Mouse (Mus musculus) liver, postnatal 0 days (tissue): ENCODE data around the gene Epo. TPM values are rescaled to one million over a fixed set of nuclear protein-coding genes. Genes with fewer than 3 reads are reported as not detected.
A peak's percentile ranks its signal among the peaks of the same experiment; 100 is the strongest.

Source experiments
- ATAC-seq: fragments of 200-750 bp; cut with Nextera tagmentation; 2 replicates; pipeline ENCODE4 v1.8.0; 2017; ENCODE audit warnings: mild to moderate bottlenecking, moderate library complexity
- DNase-seq: peaks from one replicate; pipeline ENCODE4 v3.0.0-alpha.2; 2016
- H3K27ac ChIP-seq: fragments of 300-500 bp; sonication (generic); 2 replicates; pipeline ENCODE4 v1.5.1; 2014; ENCODE audit warnings: antibody characterized with exemption, moderate library complexity, mild to moderate bottlenecking, low read depth
- H3K27me3 ChIP-seq: fragments of 300-500 bp; sonication (generic); 2 replicates; pipeline ENCODE4 v1.6.1; 2014; ENCODE audit warnings: low read length, control low read depth, mixed read lengths; ENCODE audit not compliant: insufficient read depth
- H3K36me3 ChIP-seq: fragments of 300-500 bp; sonication (generic); replicated peaks from 2 replicates; pipeline ENCODE4 v1.6.1; 2014; ENCODE audit warnings: mild to moderate bottlenecking, control low read depth, low read length, moderate library complexity, mixed read lengths; ENCODE audit not compliant: insufficient read depth
- H3K4me1 ChIP-seq: fragments of 300-500 bp; sonication (generic); 2 replicates; pipeline ENCODE4 v1.6.1; 2014; ENCODE audit warnings: antibody characterized with exemption, mild to moderate bottlenecking, control low read depth; ENCODE audit not compliant: insufficient read depth
- H3K4me2 ChIP-seq: fragments of 300-500 bp; sonication (generic); 2 replicates; pipeline ENCODE4 v1.6.1; 2014; ENCODE audit warnings: low read depth, mild to moderate bottlenecking, low read length, moderate library complexity, mixed read lengths
- H3K4me3 ChIP-seq: fragments of 300-500 bp; sonication (generic); 2 replicates; pipeline ENCODE4 v1.5.1; 2014; ENCODE audit warnings: low read depth, low read length
- H3K9ac ChIP-seq: fragments of 300-500 bp; sonication (generic); replicated peaks from 2 replicates; pipeline ENCODE4 v1.6.1; 2014; ENCODE audit warnings: mild to moderate bottlenecking, moderate library complexity
- H3K9me3 ChIP-seq: fragments of 300-500 bp; sonication (generic); 2 replicates; pipeline ENCODE4 v1.6.1; 2016; ENCODE audit warnings: mild to moderate bottlenecking, control low read depth, low read length, mixed read lengths
- CTCF ChIP-seq: sonication (generic); IDR thresholded peaks from 2 replicates; pipeline ENCODE4 v1.5.1; 2016; ENCODE audit warnings: antibody characterized with exemption, low read depth
- EP300 ChIP-seq: IDR thresholded peaks from 2 replicates; pipeline ENCODE4 v1.6.1; 2016; ENCODE audit warnings: antibody characterized with exemption, low read depth, mild to moderate bottlenecking
- WGBS: fragments of 180-500 bp; shearing (Covaris S2); extraction: QIAGEN DNeasy Blood & Tissue Kit; methylation state at CpG from one replicate; pipeline ENCODE4 v1.1.7; 2014; ENCODE audit not compliant: insufficient replicate concordance; 5-methylcytosine and 5-hydroxymethylcytosine counted together
- polyA plus RNA-seq: library from polyadenylated mRNA; unstranded; fragments of >200 nt; fragmentation: Nextera tagmentation; extraction: Ambion mirVana; gene quantifications from 2 replicates; pipeline ENCODE4 v1.2.1, GENCODE M21; 2015

The Epo gene
- polyA plus RNA-seq, 1 experiment from 2014 or later: 0.26 TPM

DNA sequence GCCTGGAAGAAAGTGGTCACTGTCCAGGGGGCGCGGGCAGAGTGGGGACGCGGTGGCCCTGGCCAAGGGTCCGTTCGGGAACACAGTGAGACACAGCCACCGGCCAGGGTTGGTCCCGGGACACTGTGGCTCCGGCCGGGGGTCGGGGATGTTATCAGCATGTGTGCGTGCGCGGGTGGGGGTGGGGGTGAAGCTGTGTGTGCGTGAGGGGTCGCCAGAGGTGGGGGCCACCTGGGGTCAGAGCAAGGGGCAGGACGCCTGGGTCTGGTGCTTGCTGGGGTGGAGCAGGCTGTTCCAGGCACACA, 47.2 kb downstream of the Epo start:
- Histone ChIP-seq H3K27me3 (0 out of 2 replicates have a peak, but pooled peaks cover 13% of the 10 kb centered on the region), H3K4me3 (peak overlapping the region; percentile 44), H3K9me3 (no peaks in the 10 kb centered on the region), H3K4me2 (peak overlapping the region; percentile 68), H3K4me1 (no peaks in the 10 kb centered on the region; the same call in 1 of the 2 replicates), H3K27ac (no peak overlapping the region), H3K36me3 (no peaks in the 10 kb centered on the region), H3K9ac (0 out of 2 replicates have a peak overlapping the region, but pooled peaks have one; percentile 23)
- DNase-seq (peak; percentile 15), ATAC-seq (no peak)
- TF ChIP-seq CTCF: no peak
- no peak for TF ChIP-seq EP300
- 10% methylated on average over 17 of the region's 17 CpGs for WGBS

GRCm38 (mm10) chr5:137485071-137485850, 47.8 kb downstream of the Epo start:
- Histone ChIP-seq H3K9me3 (no peaks in the 10 kb centered on the region), H3K36me3 (no peaks in the 10 kb centered on the region), H3K27me3 (0 out of 2 replicates have a peak, but pooled peaks cover 13% of the 10 kb centered on the region), H3K4me3 (peak overlapping the region; percentile 44), H3K9ac (peak overlapping the region; percentile 23; the same call in 1 of the 2 replicates), H3K27ac (no peak overlapping the region), H3K4me2 (peak overlapping the region; percentile 68), H3K4me1 (no peaks in the 10 kb centered on the region; the same call in 1 of the 2 replicates)
- TF ChIP-seq EP300 (no peak), CTCF (no peak)
- WGBS: 20% methylated on average over 28 of the region's 30 CpGs
- DNase-seq (peak; percentile 20), ATAC-seq (no peak)

DNA sequence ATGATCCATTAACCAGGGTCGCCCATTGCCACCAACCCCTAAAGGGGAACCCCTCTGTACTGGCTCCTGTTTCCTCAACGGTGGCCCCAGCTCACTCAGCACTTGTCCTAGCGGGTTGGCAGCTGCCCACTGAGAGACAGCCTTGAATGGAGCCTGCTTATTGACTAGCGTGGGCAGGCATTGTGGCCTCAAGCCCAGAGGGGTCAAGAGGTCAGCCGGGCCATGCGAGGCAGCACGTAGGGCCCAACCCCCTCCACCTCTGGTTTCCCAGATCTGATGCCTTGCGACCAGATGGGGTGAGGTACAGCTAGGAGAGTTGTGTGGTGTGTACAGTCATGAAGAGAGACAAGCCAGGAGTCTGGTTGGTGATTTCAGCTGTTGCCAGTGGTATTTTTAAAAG, 51.1 kb downstream of the Epo start:
- 34% methylated on average over 8 of the region's 8 CpGs for WGBS
- H3K9me3 ChIP-seq: no peaks in the 10 kb centered on the region
- no peak overlapping the region for H3K4me2 ChIP-seq
- H3K27me3 ChIP-seq: 0 out of 2 replicates have a peak, but pooled peaks cover 13% of the 10 kb centered on the region
- H3K36me3 ChIP-seq: no peaks in the 10 kb centered on the region
- no peak overlapping the region for H3K9ac ChIP-seq
- DNase-seq (peak; percentile 83), ATAC-seq (peak; percentile 94)
- no peaks in the 10 kb centered on the region; the same call in 1 of the 2 replicates for H3K4me1 ChIP-seq
- H3K4me3 ChIP-seq: no peak overlapping the region
- peak overlapping the region; percentile 50 for H3K27ac ChIP-seq
- TF ChIP-seq CTCF: no peak
- TF ChIP-seq EP300: no peak

GRCm38 (mm10) chr5:137481138-137481537, 51.9 kb downstream of the Epo start:
- peak; percentile 27; the same call in 1 of the 2 replicates for ATAC-seq
- Histone ChIP-seq H3K4me2 (peak overlapping the region; percentile 24; the same call in 1 of the 2 replicates), H3K27me3 (0 out of 2 replicates have a peak, but pooled peaks cover 9% of the 10 kb centered on the region), H3K27ac (peak overlapping the region; percentile 50), H3K36me3 (no peaks in the 10 kb centered on the region), H3K9ac (no peak overlapping the region), H3K9me3 (no peaks in the 10 kb centered on the region), H3K4me1 (no peaks in the 10 kb centered on the region; the same call in 1 of the 2 replicates), H3K4me3 (no peak overlapping the region)
- DNase-seq: peak; percentile 80
- peak; percentile 78 for TF ChIP-seq CTCF
- TF ChIP-seq EP300: no peak

DNA sequence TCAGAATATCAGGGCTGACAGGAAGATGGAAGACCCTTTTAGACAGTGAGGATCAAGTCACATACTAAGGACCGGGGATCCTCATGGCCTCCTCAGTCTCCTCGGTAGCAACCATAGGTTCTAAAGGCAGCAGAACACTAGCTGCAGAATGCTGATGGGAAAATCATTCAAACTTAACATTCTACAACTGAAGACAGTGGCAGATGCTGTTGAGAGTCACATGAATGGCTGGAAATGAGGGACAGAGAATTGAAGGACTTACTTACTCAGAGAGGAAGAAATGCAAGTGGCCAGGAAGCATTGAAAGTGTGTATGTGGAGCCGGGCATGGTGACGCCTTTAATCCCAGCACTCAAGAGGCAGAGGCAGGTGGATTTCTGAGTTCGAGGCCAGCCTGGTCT, 56.1 kb downstream of the Epo start, which contains the start of gene Zan:
Gene Zan (minus strand): TSS at position 101 of the 400 bp plus-strand sequence.
- no peaks in the 10 kb centered on the region; the same call in 1 of the 2 replicates for H3K4me1 ChIP-seq
- no peak within 1 kb of the TSS for H3K4me2 ChIP-seq
- ATAC-seq (no peak), DNase-seq (no peak)
- no peak within 1 kb of the TSS for H3K4me3 ChIP-seq
- no peak within 1 kb of the TSS for H3K9ac ChIP-seq
- no peak within 1 kb of the TSS for H3K27ac ChIP-seq
- no peaks in the 10 kb centered on the region for H3K27me3 ChIP-seq
- 76% methylated on average over 5 of the region's 5 CpGs for WGBS
- H3K36me3 ChIP-seq: no peaks in the 10 kb centered on the region
- TF ChIP-seq CTCF: no peak
- TF ChIP-seq EP300: no peak
- no peaks in the 10 kb centered on the region for H3K9me3 ChIP-seq

GRCm38 (mm10) chr5:137474351-137474750, 58.7 kb downstream of the Epo start:
- H3K4me2 ChIP-seq: no peak overlapping the region
- DNase-seq: no peak
- no peak overlapping the region for H3K4me3 ChIP-seq
- no peak for ATAC-seq
- H3K27me3 ChIP-seq: no peaks in the 10 kb centered on the region
- no peaks in the 10 kb centered on the region for H3K9me3 ChIP-seq
- H3K9ac ChIP-seq: no peak overlapping the region
- H3K4me1 ChIP-seq: no peaks in the 10 kb centered on the region
- no peak for TF ChIP-seq CTCF
- no peak for TF ChIP-seq EP300
- H3K36me3 ChIP-seq: no peaks in the 10 kb centered on the region
- 73% methylated on average over 2 of the region's 2 CpGs for WGBS
- H3K27ac ChIP-seq: no peak overlapping the region
